Mouse (Mus musculus) G1E (cell line): Measurements from ENCODE around the gene Wnt10a. TPM values are rescaled to one million over a fixed set of nuclear protein-coding genes. Genes with fewer than 3 reads are reported as not detected.

ENCODE experiments used
- ATAC-seq: 2 replicates; pipeline ENCODE4 v1.8.0; 2016; ENCODE audit warnings: mild to moderate bottlenecking; ENCODE audit not compliant: insufficient number of reproducible peaks, poor library complexity, low FRiP score, severe bottlenecking; ENCODE audit errors: extremely low read depth
- DNase-seq: peaks from one replicate; pipeline ENCODE4 v3.0.0; 2012; ENCODE audit warnings: low spot score
- H3K27me3 ChIP-seq: 2 replicates; pipeline ENCODE4 v1.6.1; 2012; ENCODE audit warnings: mild to moderate bottlenecking, low read length, inconsistent platforms; ENCODE audit not compliant: insufficient read depth
- H3K36me3 ChIP-seq: replicated peaks from 2 replicates; pipeline ENCODE3; 2012; ENCODE audit warnings: mild to moderate bottlenecking, inconsistent platforms
- H3K4me1 ChIP-seq: 2 replicates; pipeline ENCODE4 v1.6.1; 2012; ENCODE audit warnings: low read depth, low read length, inconsistent platforms, mixed read lengths; ENCODE audit not compliant: insufficient read depth
- H3K4me3 ChIP-seq: 2 replicates; pipeline ENCODE4 v1.5.1; 2012; ENCODE audit warnings: low read depth, mild to moderate bottlenecking, inconsistent platforms, low read length, moderate library complexity, mixed read lengths
- H3K9me3 ChIP-seq: replicated peaks from 2 replicates; pipeline ENCODE4 v1.6.1; 2012; ENCODE audit warnings: inconsistent platforms
- CTCF ChIP-seq: IDR thresholded peaks from 2 replicates; pipeline ENCODE4 v1.5.1; 2012; ENCODE audit warnings: low read depth, low read length, inconsistent platforms, mixed read lengths
- GATA1 ChIP-seq: IDR thresholded peaks from 2 replicates; pipeline ENCODE4 v1.6.1; 2012; ENCODE audit warnings: borderline replicate concordance, low read length, inconsistent platforms, mixed read lengths
- GATA2 ChIP-seq: IDR thresholded peaks from 2 replicates; pipeline ENCODE4 v1.6.1; 2012; ENCODE audit warnings: low read depth, low read length, inconsistent platforms, borderline replicate concordance
- POLR2AphosphoS5 ChIP-seq: IDR thresholded peaks from 2 replicates; pipeline ENCODE4 v1.6.1; 2012; ENCODE audit warnings: low read depth, low read length, inconsistent platforms; ENCODE audit not compliant: insufficient replicate concordance
- TAL1 ChIP-seq: conservative IDR thresholded peaks from 2 replicates; pipeline ENCODE4 v1.6.1; 2012; ENCODE audit warnings: low read depth, low read length, inconsistent platforms, mixed read lengths
- polyA plus RNA-seq: library from polyadenylated mRNA; stranded (reverse); fragments of >175 nt; gene quantifications from 2 replicates; pipeline ENCODE4 v1.2.3, GENCODE M21; 2012
- total RNA-seq, 2 experiments: library from RNA; stranded (forward) in 1 of 2; stranded (reverse) in 1 of 2; fragments of 200-1000 nt in 1 of 2; fragments of >200 nt in 1 of 2; fragmentation: Nextera tagmentation in 1 of 2; gene quantifications; 2 replicates each; pipeline ENCODE4 v1.2.3; 2014 to 2017

Gene Wnt10a
- total and polyA plus RNA-seq, 3 experiments = 0.05 TPM; not detected in 2

DNA sequence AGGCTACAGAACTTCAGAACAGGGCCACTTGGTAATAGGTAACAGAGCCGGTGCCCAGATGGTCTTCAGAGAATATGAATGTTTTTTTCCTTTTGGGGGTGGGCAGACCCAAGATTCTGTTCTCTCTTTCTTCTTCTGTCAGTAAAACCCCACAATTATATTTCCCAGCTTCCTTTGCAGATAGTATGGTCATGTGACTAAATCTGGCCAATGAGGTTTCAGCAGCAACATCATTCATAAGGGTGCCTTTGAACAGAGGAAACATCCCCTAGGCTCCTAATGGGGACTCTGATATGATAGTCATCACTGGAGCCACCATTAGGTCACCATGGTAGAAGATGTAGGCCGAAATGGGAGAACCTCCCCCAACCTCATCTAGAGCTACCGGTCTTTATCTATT lies 38.5 kb upstream of the Wnt10a start:
- ATAC-seq = no peak
- DNase-seq = no peak
- no peaks in the 10 kb centered on the region for H3K4me1 ChIP-seq
- no peak overlapping the region for H3K4me3 ChIP-seq
- H3K36me3 ChIP-seq = no peaks in the 10 kb centered on the region
- no peaks in the 10 kb centered on the region; the same call in 1 of the 2 replicates for H3K27me3 ChIP-seq
- no peaks in the 10 kb centered on the region for H3K9me3 ChIP-seq
- TF ChIP-seq GATA2 = no peak
- TF ChIP-seq POLR2AphosphoS5 = no peak
- no peak for TF ChIP-seq GATA1
- no peak for TF ChIP-seq TAL1
- no peak for TF ChIP-seq CTCF

DNA sequence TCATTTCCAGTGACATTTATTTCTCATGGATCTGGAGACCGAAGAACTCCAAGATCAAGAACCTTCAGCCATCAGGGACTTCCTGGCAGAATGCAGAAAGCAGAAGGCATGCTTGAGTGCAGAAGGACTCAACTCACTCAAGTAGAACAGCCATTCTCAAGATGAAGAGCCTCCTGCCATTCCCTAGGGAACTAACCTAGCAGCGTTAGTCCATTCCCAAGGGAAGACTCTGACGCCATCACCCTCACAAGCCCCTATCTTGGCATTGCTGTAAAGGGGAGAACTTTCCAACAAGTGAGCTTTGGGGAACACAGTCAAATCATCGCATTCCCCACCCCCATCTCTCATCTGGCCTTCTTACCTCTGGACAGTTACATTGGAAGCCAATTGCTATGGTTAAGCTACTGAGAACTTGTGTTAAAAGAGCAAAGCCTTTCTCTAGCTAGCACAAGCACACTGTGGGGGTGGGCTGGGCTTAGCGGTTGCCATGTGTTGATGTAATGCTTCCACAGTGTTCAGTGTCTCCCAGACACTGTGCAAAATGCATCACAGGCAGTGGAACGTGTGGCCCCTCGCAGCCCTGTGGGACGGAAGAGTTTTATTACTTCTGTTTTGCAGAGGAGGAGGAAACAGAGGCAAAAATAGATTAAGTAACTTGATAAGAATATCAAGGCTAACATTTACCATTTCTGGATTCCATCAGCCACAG lies 37.9 kb upstream of the Wnt10a start:
- Histone ChIP-seq H3K4me3 (no peak overlapping the region), H3K9me3 (no peaks in the 10 kb centered on the region), H3K27me3 (no peaks in the 10 kb centered on the region; the same call in 1 of the 2 replicates), H3K36me3 (no peaks in the 10 kb centered on the region), H3K4me1 (no peaks in the 10 kb centered on the region)
- TF ChIP-seq POLR2AphosphoS5 (no peak), GATA2 (no peak), GATA1 (no peak), CTCF (no peak), TAL1 (no peak)
- ATAC-seq (no peak), DNase-seq (no peak)

DNA sequence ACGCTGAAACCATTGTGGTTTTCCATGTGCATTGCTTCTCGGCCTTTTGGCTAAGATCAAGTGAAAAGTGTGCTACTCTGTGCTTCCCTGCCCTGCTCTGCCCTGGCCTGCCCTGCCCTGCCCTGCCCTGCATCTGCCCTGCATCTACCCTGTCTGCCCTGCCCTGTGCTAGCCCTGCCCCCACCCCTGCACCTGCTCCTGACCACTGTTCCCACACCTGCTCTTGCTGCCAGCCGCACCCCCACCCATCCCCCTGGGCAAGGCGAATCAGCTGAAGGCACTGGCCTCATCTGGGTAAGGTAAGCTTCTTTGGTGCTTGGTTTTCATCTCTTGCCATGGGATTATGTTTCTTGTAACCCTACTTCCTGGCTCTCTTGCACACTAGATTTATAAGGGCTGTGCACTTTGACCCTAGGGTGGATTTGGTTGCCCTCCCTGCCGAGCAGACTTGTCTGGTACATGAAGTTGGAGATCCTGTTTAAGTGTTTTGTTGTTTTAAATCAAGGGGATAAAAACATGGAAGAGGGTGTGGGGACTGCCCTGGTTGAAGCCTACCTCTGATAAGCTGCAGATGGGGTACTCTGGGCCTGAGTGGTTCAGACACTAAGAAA lies 37.0 kb upstream of the Wnt10a start:
- Histone ChIP-seq H3K27me3 (no peaks in the 10 kb centered on the region), H3K4me3 (no peak overlapping the region), H3K4me1 (no peaks in the 10 kb centered on the region), H3K9me3 (no peaks in the 10 kb centered on the region), H3K36me3 (no peaks in the 10 kb centered on the region)
- TF ChIP-seq GATA2 = no peak
- no peak for TF ChIP-seq TAL1
- TF ChIP-seq GATA1 = no peak
- ATAC-seq = no peak
- DNase-seq = no peak

DNA sequence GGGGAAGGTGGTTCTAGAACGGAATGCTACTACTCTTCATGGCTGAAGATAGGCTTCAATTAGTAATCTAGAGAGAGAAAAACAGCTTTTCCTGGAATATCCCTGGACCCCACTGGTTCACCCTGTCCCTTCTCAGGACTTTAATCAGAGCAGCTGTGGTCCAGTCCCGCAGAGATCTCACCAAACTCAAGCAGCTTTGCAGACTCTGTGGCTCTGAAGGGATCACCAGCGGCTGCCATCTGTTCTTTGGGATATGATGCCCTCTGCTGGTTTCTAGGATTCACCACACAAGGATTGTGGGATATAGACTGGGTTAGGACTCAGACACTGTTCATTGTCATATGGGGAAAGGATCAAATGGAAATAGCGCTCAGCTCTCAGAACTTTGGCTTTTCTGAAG lies 31.5 kb upstream of the Wnt10a start:
- Histone ChIP-seq H3K9me3 (no peaks in the 10 kb centered on the region), H3K36me3 (no peaks in the 10 kb centered on the region), H3K4me3 (no peak overlapping the region), H3K4me1 (no peaks in the 10 kb centered on the region), H3K27me3 (peaks cover 4% of the 10 kb centered on the region; the same call in 1 of the 2 replicates)
- ATAC-seq = no peak
- TF ChIP-seq CTCF (no peak), GATA1 (no peak), TAL1 (no peak), POLR2AphosphoS5 (no peak), GATA2 (no peak)
- no peak for DNase-seq

DNA sequence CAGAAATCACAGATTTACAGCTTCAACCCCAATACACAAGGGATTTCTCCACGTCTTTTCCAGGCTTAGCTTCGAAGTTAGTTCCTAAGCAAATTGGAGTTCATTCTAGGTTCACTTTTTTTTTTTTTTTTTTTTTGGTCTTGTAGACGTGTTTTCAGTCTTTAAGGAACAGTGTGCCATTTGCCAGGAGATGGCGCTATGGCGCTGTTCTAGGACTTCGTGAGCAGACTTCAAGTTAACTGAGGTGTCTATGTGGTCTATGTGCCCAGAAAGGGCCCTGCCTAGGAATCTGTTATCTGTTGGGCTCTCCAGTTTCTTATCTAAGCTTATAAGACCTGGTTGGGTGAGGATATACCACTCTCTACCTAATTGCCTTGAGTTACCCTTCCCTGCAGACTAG lies 28.2 kb upstream of the Wnt10a start:
- no peak for ATAC-seq
- H3K9me3 ChIP-seq = no peaks in the 10 kb centered on the region
- H3K4me3 ChIP-seq = no peak overlapping the region
- TF ChIP-seq TAL1 (no peak), CTCF (peak; percentile 10; the same call in 1 of the 2 replicates)
- H3K27me3 ChIP-seq = peaks cover 4% of the 10 kb centered on the region; the same call in 1 of the 2 replicates
- no peak for DNase-seq
- no peaks in the 10 kb centered on the region for H3K36me3 ChIP-seq
- no peaks in the 10 kb centered on the region for H3K4me1 ChIP-seq

DNA sequence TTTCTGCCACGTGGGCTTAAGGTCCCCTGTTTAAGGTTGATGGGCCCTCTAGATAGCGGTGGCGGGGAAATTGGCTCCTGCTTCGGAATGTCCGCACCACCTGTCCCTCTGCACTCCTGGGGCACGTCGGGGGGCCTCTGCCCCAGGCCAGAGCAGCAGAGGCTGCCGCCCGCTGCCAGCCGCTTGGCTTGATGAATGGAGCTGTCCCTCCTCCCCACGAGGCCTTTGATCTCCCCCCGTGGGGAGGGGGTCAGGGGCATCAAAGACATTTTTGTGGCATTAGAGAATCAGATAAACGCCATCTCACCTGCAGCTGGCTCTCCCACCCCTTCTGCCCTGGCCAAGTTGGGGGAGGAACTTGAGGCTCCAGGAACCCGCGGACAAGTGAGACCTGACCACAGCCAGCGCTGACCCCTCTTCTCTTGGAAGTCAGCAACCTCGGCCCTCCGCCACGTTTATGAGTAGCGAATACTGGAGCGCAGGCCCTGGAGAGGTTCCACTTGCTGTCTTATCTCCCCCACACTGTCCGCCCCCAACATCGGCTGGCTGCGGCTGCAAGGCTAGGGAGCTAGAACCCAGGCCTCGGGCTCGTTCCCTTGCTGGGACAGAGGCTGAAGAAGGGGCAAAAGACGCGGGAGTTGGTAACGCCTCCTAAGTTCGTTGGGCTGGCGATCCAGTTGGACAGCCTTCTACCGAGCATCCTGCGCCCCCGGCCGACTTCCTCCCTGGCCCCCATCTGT lies 20.4 kb upstream of the Wnt10a start:
- Histone ChIP-seq H3K4me1 (peaks cover 10% of the 10 kb centered on the region), H3K36me3 (no peaks in the 10 kb centered on the region), H3K9me3 (0 out of 2 replicates have a peak, but pooled peaks cover 2% of the 10 kb centered on the region), H3K4me3 (no peak overlapping the region), H3K27me3 (peaks cover 44% of the 10 kb centered on the region)
- no peak for DNase-seq
- TF ChIP-seq CTCF (no peak), POLR2AphosphoS5 (no peak), TAL1 (no peak)
- no peak for ATAC-seq
